Mouse (Mus musculus): ENCODE measurements around the gene Gsk3b.
A peak's percentile ranks its signal among the peaks of the same experiment; 100 is the strongest.
"Not testable (repeated sequence)": the region's sequence is repeated elsewhere in the genome, so short reads cannot be mapped to it uniquely, and the experiment has no call there.

Gene Gsk3b

GRCm38 (mm10) chr16:38088629-38089446 lies at the start of gene Gsk3b:
TSS of gene Gsk3b (plus strand) at chr16:38089001.
- peak; percentile 95 to 99 for DNase-seq

GRCm38 (mm10) chr16:38042160-38042559 lies 46.6 kb upstream of the Gsk3b start:
- no peak for DNase-seq

- no peak for DNase-seq
Measured at GRCm38 (mm10) chr16:38044551-38044950, 44.2 kb upstream of the Gsk3b start.

- no peak for DNase-seq
Measured at GRCm38 (mm10) chr16:38047781-38048558, 40.8 kb upstream of the Gsk3b start.

- no peak for DNase-seq
Measured at GRCm38 (mm10) chr16:38057898-38058297, 30.9 kb upstream of the Gsk3b start.

- no peak for DNase-seq
Measured at GRCm38 (mm10) chr16:38058836-38059235, 30.0 kb upstream of the Gsk3b start.

- DNase-seq: no peak
Measured at GRCm38 (mm10) chr16:38059631-38060030, 29.2 kb upstream of the Gsk3b start.

- DNase-seq: not testable (repeated sequence)
Measured at GRCm38 (mm10) chr16:38073859-38074631, 14.8 kb upstream of the Gsk3b start.

- no peak for DNase-seq
Measured at GRCm38 (mm10) chr16:38080201-38080600, 8.6 kb upstream of the Gsk3b start.

GRCm38 (mm10) chr16:38087231-38087630 lies 1.6 kb upstream of the Gsk3b start:
- DNase-seq: no peak

GRCm38 (mm10) chr16:38087645-38088125 lies 1.1 kb upstream of the Gsk3b start:
- no peak for DNase-seq

GRCm38 (mm10) chr16:38088126-38088628 lies 624 bp upstream of the Gsk3b start:
- no peak for DNase-seq

GRCm38 (mm10) chr16:38089447-38090170 lies 808 bp downstream of the Gsk3b start:
- DNase-seq: no peak

GRCm38 (mm10) chr16:38090341-38091005 lies 1.7 kb downstream of the Gsk3b start:
- no peak for DNase-seq

- DNase-seq: no peak
Measured at GRCm38 (mm10) chr16:38091041-38091440, 2.2 kb downstream of the Gsk3b start.

GRCm38 (mm10) chr16:38091706-38092105 lies 2.9 kb downstream of the Gsk3b start:
- DNase-seq: no peak

- DNase-seq: no peak
Measured at GRCm38 (mm10) chr16:38092598-38092997, 3.8 kb downstream of the Gsk3b start.

- no peak for DNase-seq
Measured at GRCm38 (mm10) chr16:38095181-38095851, 6.5 kb downstream of the Gsk3b start.

GRCm38 (mm10) chr16:38097521-38097920 lies 8.7 kb downstream of the Gsk3b start:
- DNase-seq: no peak

GRCm38 (mm10) chr16:38099325-38099724 lies 10.5 kb downstream of the Gsk3b start:
- no peak for DNase-seq

GRCm38 (mm10) chr16:38100569-38100968 lies 11.8 kb downstream of the Gsk3b start:
- no peak for DNase-seq

Data from spleen, adult 18-20 months (tissue).